Mouse (Mus musculus): ENCODE measurements around the gene Ppp2r3a.

The Ppp2r3a gene

DNA sequence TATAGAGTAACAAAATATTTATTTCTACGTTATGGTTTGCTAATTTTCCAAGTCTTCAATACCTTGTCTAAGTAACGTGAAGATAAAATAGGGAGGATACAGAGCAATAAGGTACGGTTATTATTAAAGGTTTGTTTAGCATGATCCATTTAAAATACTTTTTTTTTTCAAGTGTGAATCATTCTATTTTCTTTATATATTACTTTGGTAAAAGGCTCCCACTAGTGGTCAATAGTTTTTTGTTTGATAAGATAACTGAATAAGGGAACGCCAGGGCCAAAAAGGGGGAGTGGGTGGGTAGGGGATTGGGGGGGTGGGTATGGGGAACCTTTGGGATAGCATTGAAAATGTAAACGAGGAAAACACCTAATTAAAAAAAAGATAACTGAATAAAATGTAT is 98.7 kb downstream of the Ppp2r3a start:
- no peak for DNase-seq (ENCODE audit: low spot score)

DNA sequence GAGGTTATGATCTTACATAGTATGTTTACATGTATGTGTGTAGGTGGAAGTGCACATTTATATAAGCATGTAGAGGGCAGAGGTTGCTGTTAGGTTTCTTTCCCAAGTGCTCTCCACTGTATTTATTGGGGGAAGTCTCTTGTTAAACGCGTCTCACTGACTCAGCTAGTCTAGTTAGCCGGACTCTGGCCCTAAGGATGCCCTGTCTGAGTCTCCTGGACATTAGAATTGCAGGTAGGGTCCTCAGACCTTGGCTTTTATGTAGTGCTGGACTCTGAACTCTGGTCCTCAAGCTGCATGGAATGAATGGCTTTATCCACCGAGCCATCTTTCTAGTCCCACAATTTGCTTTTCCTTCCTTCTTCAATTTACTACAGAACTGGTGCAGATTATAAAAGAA is 108.0 kb downstream of the Ppp2r3a start:
- no peak for DNase-seq (ENCODE audit: low spot score)

GRCm38 (mm10) chr9:101114182-101114884 is 137.3 kb downstream of the Ppp2r3a start:
- no peak for DNase-seq (ENCODE audit: low spot score)

GRCm38 (mm10) chr9:101113317-101113716 is 138.3 kb downstream of the Ppp2r3a start:
- DNase-seq (ENCODE audit: low spot score), result no peak

GRCm38 (mm10) chr9:101110013-101110412 is 141.6 kb downstream of the Ppp2r3a start:
- no peak for DNase-seq (ENCODE audit: low spot score)

DNA sequence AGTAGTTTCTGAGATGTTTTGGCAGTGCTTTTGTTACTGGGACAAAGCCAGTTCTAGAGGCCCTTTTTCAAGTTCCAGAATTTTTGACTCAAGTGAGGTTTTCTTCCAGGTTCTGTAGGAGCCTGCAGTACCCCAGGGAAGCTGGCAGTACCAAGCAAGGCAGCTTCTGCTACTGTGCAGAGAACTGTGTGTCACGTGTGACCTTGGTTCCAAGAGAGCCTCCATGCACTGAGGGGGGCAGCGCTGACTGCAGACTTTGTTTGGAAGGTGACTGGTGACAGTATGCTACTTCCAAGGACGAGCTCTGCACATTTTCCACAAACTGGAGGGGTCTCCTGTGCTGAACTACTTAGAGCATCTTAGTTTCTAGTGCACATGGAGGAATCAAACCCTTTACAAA is 144.2 kb downstream of the Ppp2r3a start:
- DNase-seq (ENCODE audit: low spot score), result no peak

DNA sequence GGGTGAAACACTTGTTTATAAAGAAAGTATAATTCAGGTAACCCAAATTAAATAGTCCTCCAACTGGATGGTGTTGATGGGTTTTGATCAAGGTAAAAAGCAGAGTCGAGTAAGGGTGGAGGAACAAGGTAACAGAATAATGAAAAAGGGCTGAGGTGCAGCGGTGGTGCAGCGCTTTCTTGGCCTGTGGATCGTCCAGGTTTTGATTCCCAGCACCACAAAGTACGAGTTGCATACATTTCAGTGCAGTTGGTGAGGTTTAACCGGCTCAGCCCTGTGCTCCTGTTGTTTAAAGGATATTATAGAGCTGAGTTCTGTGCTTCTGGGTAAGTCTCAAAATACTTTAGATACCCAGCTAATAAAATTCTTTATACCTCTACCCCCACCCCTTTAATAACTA is 145.9 kb downstream of the Ppp2r3a start:
- no peak for DNase-seq (ENCODE audit: low spot score)

DNA sequence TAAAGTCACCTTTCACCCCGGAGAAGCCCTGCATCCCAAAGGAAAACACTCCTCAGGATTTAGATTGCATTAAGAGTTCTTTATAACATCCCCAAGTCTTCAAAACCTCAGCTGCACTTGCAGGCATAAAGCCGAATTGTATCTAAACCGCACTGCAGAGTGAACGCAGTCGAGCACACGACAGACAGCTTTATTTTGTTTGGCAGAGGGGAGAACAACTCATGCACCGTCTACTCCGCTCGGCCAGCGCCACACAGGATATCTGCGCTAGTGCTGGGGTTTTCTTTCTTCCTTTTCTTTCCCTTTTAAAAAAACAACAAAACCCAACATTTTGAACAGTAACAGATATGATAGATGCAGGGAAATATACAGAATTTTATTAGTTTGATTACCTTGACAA is 146.7 kb downstream of the Ppp2r3a start:
- DNase-seq (ENCODE audit: low spot score), result no peak

GRCm38 (mm10) chr9:101102288-101102687 is 149.3 kb downstream of the Ppp2r3a start:
- DNase-seq (ENCODE audit: low spot score), result no peak

GRCm38 (mm10) chr9:101101547-101101946 is 150.0 kb downstream of the Ppp2r3a start:
- no peak for DNase-seq (ENCODE audit: low spot score)

- DNase-seq (ENCODE audit: low spot score), result no peak
Measured at GRCm38 (mm10) chr9:101100163-101100562, 151.4 kb downstream of the Ppp2r3a start.

- DNase-seq (ENCODE audit: low spot score), result no peak
Measured at GRCm38 (mm10) chr9:101099445-101099844, 152.2 kb downstream of the Ppp2r3a start.

DNA sequence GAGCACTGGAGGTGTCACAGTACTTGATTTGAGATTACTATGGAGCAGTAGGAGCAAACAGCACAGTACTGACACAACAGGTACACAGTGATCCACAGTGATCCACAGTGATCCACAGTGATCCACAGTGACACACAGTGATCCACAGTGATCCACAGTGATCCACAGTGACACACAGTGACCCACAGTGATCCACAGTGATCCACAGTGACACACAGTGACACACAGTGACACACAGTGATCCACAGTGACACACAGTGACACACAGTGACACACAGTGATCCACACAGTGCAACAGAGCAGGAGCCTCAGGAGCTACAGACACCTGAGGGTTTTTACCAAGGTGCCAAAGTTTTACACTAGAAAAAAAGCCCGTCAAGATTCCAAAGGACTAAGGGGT is 154.1 kb downstream of the Ppp2r3a start:
- DNase-seq (ENCODE audit: low spot score), result no peak

- DNase-seq (ENCODE audit: low spot score), result no peak
Measured at GRCm38 (mm10) chr9:101096461-101096860, 155.1 kb downstream of the Ppp2r3a start.

DNA sequence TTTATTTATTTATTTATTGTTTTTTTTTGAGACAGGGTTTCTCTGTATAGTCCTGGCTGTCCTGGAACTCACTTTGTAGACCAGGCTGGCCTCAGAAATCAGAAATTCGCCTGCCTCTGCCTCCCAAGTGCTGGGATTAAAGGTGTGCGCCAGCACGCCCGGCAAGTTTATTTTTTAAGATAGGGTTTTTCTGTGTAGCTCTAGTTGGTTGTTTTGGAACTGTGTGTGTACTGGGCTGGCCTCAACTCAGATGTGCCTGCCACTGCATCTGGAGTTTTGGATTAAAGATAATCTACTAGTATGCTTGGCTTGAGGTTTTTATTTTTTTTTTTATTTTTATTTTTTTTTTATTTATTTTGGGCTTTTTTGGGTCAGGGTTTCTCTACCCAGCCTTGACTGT is 156.2 kb downstream of the Ppp2r3a start:
- DNase-seq (ENCODE audit: low spot score), result no peak

DNA sequence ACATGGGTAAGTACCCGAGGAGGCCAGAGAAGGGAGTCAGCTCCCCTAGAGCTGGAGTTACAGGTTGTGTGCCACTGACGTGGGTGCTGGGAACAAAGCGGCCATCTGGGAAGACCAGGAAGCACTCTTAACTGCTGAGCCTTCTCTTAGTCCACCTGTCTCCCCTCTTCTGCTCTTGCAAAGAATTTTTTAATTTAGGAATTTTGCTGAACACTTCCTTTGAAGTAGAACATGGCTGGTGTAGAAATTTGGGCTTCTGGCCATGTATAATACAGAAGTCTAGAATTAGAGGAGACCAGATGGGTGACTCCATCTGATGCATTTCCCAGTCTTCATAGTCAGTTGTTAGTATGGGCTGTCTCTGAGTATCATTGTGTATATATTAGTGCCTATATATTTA is 167.9 kb downstream of the Ppp2r3a start:
- DNase-seq (ENCODE audit: low spot score), result no peak

- no peak for DNase-seq (ENCODE audit: low spot score)
Measured at GRCm38 (mm10) chr9:101080046-101080685, 171.4 kb downstream of the Ppp2r3a start.

- no peak for DNase-seq (ENCODE audit: low spot score)
Measured at GRCm38 (mm10) chr9:101078579-101078978, 173.0 kb downstream of the Ppp2r3a start.

DNA sequence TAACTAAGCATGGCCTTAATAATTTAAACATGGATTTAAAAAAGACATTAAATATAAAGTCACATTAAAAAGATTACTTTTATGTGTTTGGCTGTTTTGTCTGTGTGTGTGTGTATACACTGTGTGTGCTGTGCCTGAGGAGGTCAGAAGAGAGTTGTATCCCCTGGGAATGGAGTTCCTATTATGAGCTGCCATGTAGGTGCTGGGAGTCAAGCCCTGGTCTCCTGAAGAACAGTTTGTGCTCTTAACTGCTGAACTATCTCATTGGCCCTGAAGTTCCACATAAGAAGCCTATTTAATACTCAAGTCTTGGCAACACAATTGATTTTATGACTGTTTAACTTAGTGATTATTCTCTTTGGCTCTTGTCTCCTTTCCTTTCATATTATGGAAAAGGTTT is 174.1 kb downstream of the Ppp2r3a start:
- no peak for DNase-seq (ENCODE audit: low spot score)

- DNase-seq (ENCODE audit: low spot score), result no peak
Measured at GRCm38 (mm10) chr9:101076095-101076875, 175.3 kb downstream of the Ppp2r3a start.

DNA sequence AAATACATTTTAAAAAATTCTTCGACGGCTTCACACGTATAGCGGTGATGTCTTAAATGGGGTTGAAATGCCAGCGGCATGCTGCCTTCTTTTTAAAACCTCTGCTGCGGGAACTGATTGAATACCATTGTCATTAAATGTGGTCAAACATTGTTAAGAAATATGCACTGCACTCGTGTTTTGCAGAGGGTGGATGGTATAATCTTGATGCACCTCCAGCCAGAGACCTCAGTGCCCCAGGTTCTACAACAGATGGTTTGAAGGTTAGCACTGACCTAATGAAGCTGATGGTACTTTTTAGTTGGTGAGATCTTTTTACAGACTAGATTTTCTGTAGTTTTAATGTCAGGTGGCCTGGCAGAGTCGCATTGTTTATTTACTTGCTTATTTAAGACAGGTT is 175.9 kb downstream of the Ppp2r3a start:
- DNase-seq (ENCODE audit: low spot score), result no peak

DNA sequence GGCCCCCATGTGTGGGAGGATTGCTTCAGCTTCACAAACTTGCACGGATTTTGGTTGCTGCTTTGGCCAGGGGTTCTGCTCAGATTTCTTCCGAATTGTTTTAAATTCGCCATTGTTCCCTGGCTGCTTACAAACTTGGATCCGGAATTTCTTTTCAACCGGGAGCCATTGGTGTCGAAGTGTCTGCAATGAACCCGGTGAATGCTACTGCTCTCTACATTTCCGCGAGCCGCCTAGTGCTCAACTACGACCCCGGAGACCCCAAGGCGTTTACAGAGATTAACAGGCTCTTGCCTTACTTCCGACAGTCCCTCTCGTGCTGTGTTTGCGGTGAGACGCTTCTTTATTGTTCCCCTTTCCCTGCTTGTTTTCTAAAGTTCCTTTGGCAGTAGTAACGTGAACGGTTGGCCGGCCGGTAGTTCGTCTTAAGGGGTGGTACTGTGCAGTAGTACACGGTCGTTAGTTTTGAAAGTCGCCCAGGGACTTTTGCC is 176.5 kb downstream of the Ppp2r3a start:
- DNase-seq (ENCODE audit: low spot score), result no peak
